Mouse (Mus musculus): ENCODE data around the gene Spata22. TPM values are rescaled to one million over a fixed set of nuclear protein-coding genes. Genes with fewer than 3 reads are reported as not detected.

Spata22 gene
- polyA plus RNA-seq, 1 experiment, result not detected

DNA sequence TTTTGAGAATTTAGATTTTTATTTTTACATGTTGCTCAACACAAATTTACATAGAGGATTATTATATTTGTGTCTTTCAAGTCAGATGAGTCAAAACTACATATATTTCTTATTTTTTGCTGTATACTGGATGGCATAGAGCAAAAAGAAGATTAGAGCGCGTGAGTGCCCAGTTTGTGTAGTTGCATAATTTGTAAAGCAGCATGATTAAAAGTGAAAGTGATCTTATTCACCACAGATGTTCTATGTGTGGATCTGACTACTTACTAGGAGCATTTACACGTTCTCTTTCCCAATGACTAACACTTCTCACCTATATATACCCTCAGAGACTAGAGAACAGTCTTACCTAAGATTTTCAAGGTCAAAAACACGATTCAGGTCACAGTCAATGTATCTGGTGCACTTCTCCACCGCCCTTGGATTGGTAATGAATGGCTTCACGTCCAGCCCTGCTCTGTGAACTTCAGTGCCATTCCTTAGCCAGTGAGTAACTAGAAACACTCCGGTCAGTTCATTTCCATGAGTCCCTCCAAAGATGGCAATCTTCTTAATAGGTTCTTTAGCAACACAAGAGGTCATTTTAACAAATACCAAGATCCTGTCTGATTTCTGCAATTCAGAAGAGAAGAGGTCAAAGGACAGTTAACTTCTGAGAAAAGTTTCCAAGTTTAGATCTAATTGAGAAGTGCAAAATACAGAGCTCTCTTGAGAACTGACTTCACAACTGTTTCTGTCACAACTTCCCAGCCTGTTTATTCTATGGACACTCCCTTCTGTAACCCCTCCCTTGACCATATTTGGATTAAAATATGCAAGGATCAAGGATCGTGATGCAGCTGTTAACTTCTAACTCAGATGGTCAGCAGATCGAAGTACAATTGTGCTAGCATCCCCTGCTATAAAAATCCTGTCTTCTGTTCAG, 5.4 kb upstream of the Spata22 start:
- Histone ChIP-seq H3K4me3 (peak overlapping the region; percentile 2), H3K27me3 (ENCODE audit: control insufficient read depth, insufficient read depth, insufficient read length) (no peaks in the 10 kb centered on the region), H3K4me2 (ENCODE audit: low read depth) (peak overlapping the region; percentile 71), H3ac (ENCODE audit: control insufficient read depth, insufficient read length) (no peak overlapping the region), H3K36me3 (ENCODE audit: control insufficient read depth, insufficient read depth) (no peaks in the 10 kb centered on the region), H3K79me2 (ENCODE audit: control insufficient read depth, insufficient read depth) (no peaks in the 10 kb centered on the region)
- TF ChIP-seq MAX (IDR thresholded peaks at IDR 0.05; ENCODE audit: low read depth) (no peak), E2F4 (IDR thresholded peaks at IDR 0.05; ENCODE audit: insufficient read depth) (no peak), TCF3 (IDR thresholded peaks at IDR 0.05; ENCODE audit: insufficient read length, low read depth) (no peak), USF1 (IDR thresholded peaks at IDR 0.05; ENCODE audit: low read depth) (no peak), MYOG (IDR thresholded peaks at IDR 0.05; ENCODE audit: control insufficient read depth in 1 of 3, insufficient read depth in 1 of 3, insufficient read length in 2 of 3, low read depth in 2 of 3) (peak in 1 of 3 experiments; percentile 19), CEBPB (IDR thresholded peaks at IDR 0.05; ENCODE audit: insufficient read depth, poor library complexity, severe bottlenecking) (no peak), MYOD1 (IDR thresholded peaks at IDR 0.05; ENCODE audit: control insufficient read depth in 1 of 3, insufficient read length in 2 of 3, low read depth in 2 of 3) (peak in 1 of 3 experiments; percentile 24), POLR2AphosphoS2 (IDR thresholded peaks at IDR 0.05; ENCODE audit: insufficient read length, low read depth) (no peak), POLR2A (IDR thresholded peaks at IDR 0.05; ENCODE audit: insufficient read length, low read depth) (no peak), REST (IDR thresholded peaks at IDR 0.05; ENCODE audit: insufficient read depth, insufficient read length) (no peak), TCF12 (IDR thresholded peaks at IDR 0.05; ENCODE audit: insufficient read depth, poor library complexity, severe bottlenecking) (no peak), SRF (IDR thresholded peaks at IDR 0.05; ENCODE audit: control insufficient read depth, insufficient read length, low read depth) (peak; percentile 72)

DNA sequence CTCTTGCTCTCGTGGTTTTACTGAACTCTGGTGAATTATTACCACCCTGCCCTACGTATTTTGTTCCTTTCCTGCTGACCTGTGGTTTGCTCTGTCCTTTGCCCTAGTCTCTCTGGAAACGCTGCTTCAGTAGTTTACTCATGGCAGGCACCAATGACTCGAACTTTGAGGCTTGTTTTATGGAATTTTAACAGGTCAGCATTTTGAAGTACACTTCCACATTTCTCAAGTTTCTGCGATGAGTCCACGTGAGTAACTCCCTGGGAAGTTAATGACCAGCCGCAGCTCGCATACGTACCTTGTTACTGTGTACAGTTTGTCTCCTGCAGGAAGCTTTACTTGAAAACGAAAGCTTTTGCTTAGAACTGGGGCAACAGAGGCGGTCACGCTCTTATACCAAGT, 3.1 kb upstream of the Spata22 start:
- TF ChIP-seq SRF (IDR thresholded peaks at IDR 0.05; ENCODE audit: control insufficient read depth, insufficient read length, low read depth), result no peak
- TF ChIP-seq USF1 (IDR thresholded peaks at IDR 0.05; ENCODE audit: low read depth), result no peak
- no peak for TF ChIP-seq TCF3 (IDR thresholded peaks at IDR 0.05; ENCODE audit: insufficient read length, low read depth)
- no peak for TF ChIP-seq MYOG (IDR thresholded peaks at IDR 0.05; ENCODE audit: control insufficient read depth in 1 of 3, insufficient read depth in 1 of 3, insufficient read length in 2 of 3, low read depth in 2 of 3)
- no peak for TF ChIP-seq TCF12 (IDR thresholded peaks at IDR 0.05; ENCODE audit: insufficient read depth, poor library complexity, severe bottlenecking)
- no peak for TF ChIP-seq MYOD1 (IDR thresholded peaks at IDR 0.05; ENCODE audit: control insufficient read depth in 1 of 3, insufficient read length in 2 of 3, low read depth in 2 of 3)
- no peak for TF ChIP-seq POLR2AphosphoS2 (IDR thresholded peaks at IDR 0.05; ENCODE audit: insufficient read length, low read depth)
- no peak for TF ChIP-seq MAX (IDR thresholded peaks at IDR 0.05; ENCODE audit: low read depth)
- no peak for TF ChIP-seq CEBPB (IDR thresholded peaks at IDR 0.05; ENCODE audit: insufficient read depth, poor library complexity, severe bottlenecking)
- TF ChIP-seq E2F4 (IDR thresholded peaks at IDR 0.05; ENCODE audit: insufficient read depth), result no peak
- no peak for TF ChIP-seq REST (IDR thresholded peaks at IDR 0.05; ENCODE audit: insufficient read depth, insufficient read length)
- no peak for TF ChIP-seq POLR2A (IDR thresholded peaks at IDR 0.05; ENCODE audit: insufficient read length, low read depth)

DNA sequence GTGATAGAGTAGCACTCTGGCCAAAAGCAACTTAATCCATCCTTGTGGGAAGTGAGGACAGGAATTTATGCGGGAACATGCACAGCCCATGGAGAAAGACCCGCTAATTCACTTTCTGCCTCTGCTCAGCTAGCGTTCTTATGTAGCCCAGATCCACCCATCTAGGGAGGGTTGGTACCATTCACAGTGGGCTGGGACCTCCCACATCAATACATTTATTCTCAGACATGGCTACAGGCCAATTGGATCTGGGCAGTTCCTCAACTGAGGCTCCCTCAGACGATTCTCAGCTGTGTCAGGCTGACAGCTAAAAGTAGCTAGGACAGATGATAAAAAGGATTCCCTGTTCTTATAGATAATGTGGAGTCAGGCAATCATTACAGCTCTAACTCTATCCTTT, 2.2 kb upstream of the Spata22 start:
- H3ac ChIP-seq (ENCODE audit: control insufficient read depth, insufficient read length), result no peak overlapping the region
- H3K27me3 ChIP-seq (ENCODE audit: control insufficient read depth, insufficient read depth, insufficient read length), result no peaks in the 10 kb centered on the region
- H3K36me3 ChIP-seq (ENCODE audit: control insufficient read depth, insufficient read depth), result no peaks in the 10 kb centered on the region
- no peaks in the 10 kb centered on the region for H3K79me2 ChIP-seq (ENCODE audit: control insufficient read depth, insufficient read depth)
- H3K4me2 ChIP-seq (ENCODE audit: low read depth), result no peak overlapping the region
- TF ChIP-seq REST (IDR thresholded peaks at IDR 0.05; ENCODE audit: insufficient read depth, insufficient read length) (no peak), TCF12 (IDR thresholded peaks at IDR 0.05; ENCODE audit: insufficient read depth, poor library complexity, severe bottlenecking) (no peak), CEBPB (IDR thresholded peaks at IDR 0.05; ENCODE audit: insufficient read depth, poor library complexity, severe bottlenecking) (no peak), TCF3 (IDR thresholded peaks at IDR 0.05; ENCODE audit: insufficient read length, low read depth) (no peak), MYOG (IDR thresholded peaks at IDR 0.05; ENCODE audit: control insufficient read depth in 1 of 3, insufficient read depth in 1 of 3, insufficient read length in 2 of 3, low read depth in 2 of 3) (no peak), MYOD1 (IDR thresholded peaks at IDR 0.05; ENCODE audit: control insufficient read depth in 1 of 3, insufficient read length in 2 of 3, low read depth in 2 of 3) (no peak), POLR2A (IDR thresholded peaks at IDR 0.05; ENCODE audit: insufficient read length, low read depth) (no peak), MAX (IDR thresholded peaks at IDR 0.05; ENCODE audit: low read depth) (no peak), SRF (IDR thresholded peaks at IDR 0.05; ENCODE audit: control insufficient read depth, insufficient read length, low read depth) (no peak), USF1 (IDR thresholded peaks at IDR 0.05; ENCODE audit: low read depth) (no peak), E2F4 (IDR thresholded peaks at IDR 0.05; ENCODE audit: insufficient read depth) (no peak)
- H3K4me3 ChIP-seq, result no peak overlapping the region

More for the DNA sequence above, 3.1 kb upstream of the Spata22 start:
- Histone ChIP-seq H3K36me3 (ENCODE audit: control insufficient read depth, insufficient read depth) (no peaks in the 10 kb centered on the region), H3K4me3 (no peak overlapping the region), H3K79me2 (ENCODE audit: control insufficient read depth, insufficient read depth) (no peaks in the 10 kb centered on the region), H3K27me3 (ENCODE audit: control insufficient read depth, insufficient read depth, insufficient read length) (no peaks in the 10 kb centered on the region), H3K4me2 (ENCODE audit: low read depth) (peak overlapping the region; percentile 69), H3ac (ENCODE audit: control insufficient read depth, insufficient read length) (no peak overlapping the region)

DNA sequence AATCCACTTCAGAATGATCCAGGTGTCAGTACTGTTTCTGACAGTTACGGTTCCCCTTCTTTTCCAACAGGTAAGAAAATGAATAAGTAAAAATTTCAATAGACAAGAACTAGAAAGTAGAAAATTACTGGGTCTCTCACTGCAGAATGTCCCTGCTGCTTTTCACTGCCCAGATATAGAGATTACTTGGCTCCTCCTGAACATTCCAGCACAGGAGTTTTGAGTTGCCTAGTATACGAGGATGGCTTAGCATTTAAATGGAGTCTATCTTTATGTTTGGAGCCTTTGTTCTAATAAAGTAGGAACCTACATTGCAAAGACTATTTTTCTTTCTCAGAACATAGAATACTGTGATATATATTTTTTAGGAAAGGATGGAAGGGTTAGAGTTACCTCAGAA, 3.8 kb downstream of the Spata22 start:
- no peak overlapping the region for H3K4me3 ChIP-seq
- no peaks in the 10 kb centered on the region for H3K79me2 ChIP-seq (ENCODE audit: control insufficient read depth, insufficient read depth)
- H3K4me2 ChIP-seq (ENCODE audit: low read depth), result no peak overlapping the region
- TF ChIP-seq POLR2AphosphoS2 (IDR thresholded peaks at IDR 0.05; ENCODE audit: insufficient read length, low read depth) (no peak), CEBPB (IDR thresholded peaks at IDR 0.05; ENCODE audit: insufficient read depth, poor library complexity, severe bottlenecking) (no peak), USF1 (IDR thresholded peaks at IDR 0.05; ENCODE audit: low read depth) (no peak), MAX (IDR thresholded peaks at IDR 0.05; ENCODE audit: low read depth) (no peak), MYOD1 (IDR thresholded peaks at IDR 0.05; ENCODE audit: control insufficient read depth in 1 of 3, insufficient read length in 2 of 3, low read depth in 2 of 3) (no peak), SRF (IDR thresholded peaks at IDR 0.05; ENCODE audit: control insufficient read depth, insufficient read length, low read depth) (no peak), TCF12 (IDR thresholded peaks at IDR 0.05; ENCODE audit: insufficient read depth, poor library complexity, severe bottlenecking) (no peak), MYOG (IDR thresholded peaks at IDR 0.05; ENCODE audit: control insufficient read depth in 1 of 3, insufficient read depth in 1 of 3, insufficient read length in 2 of 3, low read depth in 2 of 3) (no peak)
- no peak overlapping the region for H3ac ChIP-seq (ENCODE audit: control insufficient read depth, insufficient read length)
- H3K36me3 ChIP-seq (ENCODE audit: control insufficient read depth, insufficient read depth), result no peaks in the 10 kb centered on the region
- H3K27me3 ChIP-seq (ENCODE audit: control insufficient read depth, insufficient read depth, insufficient read length), result no peaks in the 10 kb centered on the region
